Mouse (Mus musculus): ENCODE results near the gene Gria3. TPM values are rescaled to one million over a fixed set of nuclear protein-coding genes. Genes with fewer than 3 reads are reported as not detected.

Gria3 gene
- total and polyA plus RNA-seq, 2 experiments from 2014 or later = 19.9 to 27.7 TPM

GRCm38 (mm10) chrX:41578797-41579196, 178.1 kb downstream of the Gria3 start:
- Histone ChIP-seq H3K4me3 (ENCODE audit: low read depth, low read length) (no peak overlapping the region), H3K27ac (ENCODE audit: low read depth, low read length) (no peak overlapping the region), H3K27me3 (ENCODE audit: insufficient read depth, low read length) (no peaks in the 10 kb centered on the region), H3K36me3 (ENCODE audit: insufficient read depth, low read length) (no peaks in the 10 kb centered on the region), H3K4me1 (ENCODE audit: insufficient read depth, low read length) (no peaks in the 10 kb centered on the region), H3K4me2 (ENCODE audit: low read depth, low read length, poor library complexity, severe bottlenecking) (no peak overlapping the region), H3K9me3 (ENCODE audit: low read length) (no peaks in the 10 kb centered on the region), H3K9ac (replicated peaks; ENCODE audit: low read length, poor library complexity, severe bottlenecking) (no peak overlapping the region)
- DNase-seq (ENCODE audit: low spot score) (no peak), ATAC-seq (ENCODE audit: low FRiP score) (no peak)
- WGBS = 63% methylated on average over 5 of the region's 5 CpGs
- TF ChIP-seq CTCF (IDR thresholded peaks at IDR 0.05) = no peak

- no peak for DNase-seq (ENCODE audit: low spot score)
- Histone ChIP-seq H3K9ac (replicated peaks; ENCODE audit: low read length, poor library complexity, severe bottlenecking) (no peak overlapping the region), H3K4me2 (ENCODE audit: low read depth, low read length, poor library complexity, severe bottlenecking) (no peak overlapping the region), H3K27me3 (ENCODE audit: insufficient read depth, low read length) (no peaks in the 10 kb centered on the region), H3K4me3 (ENCODE audit: low read depth, low read length) (no peak overlapping the region), H3K36me3 (ENCODE audit: insufficient read depth, low read length) (no peaks in the 10 kb centered on the region), H3K9me3 (ENCODE audit: low read length) (no peaks in the 10 kb centered on the region), H3K27ac (ENCODE audit: low read depth, low read length) (no peak overlapping the region), H3K4me1 (ENCODE audit: insufficient read depth, low read length) (no peaks in the 10 kb centered on the region)
- ATAC-seq (ENCODE audit: low FRiP score) = no peak
- TF ChIP-seq CTCF (IDR thresholded peaks at IDR 0.05) = no peak
- 91% methylated on average over 3 of the region's 3 CpGs for WGBS
These were observed 187.0 kb downstream of the Gria3 start for GRCm38 (mm10) chrX:41587692-41588091.

GRCm38 (mm10) chrX:41607181-41607580, 206.5 kb downstream of the Gria3 start:
- no peak for TF ChIP-seq CTCF (IDR thresholded peaks at IDR 0.05)
- Histone ChIP-seq H3K27me3 (ENCODE audit: insufficient read depth, low read length) (no peaks in the 10 kb centered on the region), H3K27ac (ENCODE audit: low read depth, low read length) (no peak overlapping the region), H3K4me2 (ENCODE audit: low read depth, low read length, poor library complexity, severe bottlenecking) (no peak overlapping the region), H3K9me3 (ENCODE audit: low read length) (no peaks in the 10 kb centered on the region), H3K4me3 (ENCODE audit: low read depth, low read length) (no peak overlapping the region), H3K4me1 (ENCODE audit: insufficient read depth, low read length) (no peaks in the 10 kb centered on the region), H3K36me3 (ENCODE audit: insufficient read depth, low read length) (no peaks in the 10 kb centered on the region), H3K9ac (replicated peaks; ENCODE audit: low read length, poor library complexity, severe bottlenecking) (no peak overlapping the region)
- 79% methylated on average over 1 of the region's 1 CpGs for WGBS
- DNase-seq (ENCODE audit: low spot score) (no peak), ATAC-seq (ENCODE audit: low FRiP score) (no peak)

- Histone ChIP-seq H3K4me3 (ENCODE audit: low read depth, low read length) (no peak overlapping the region), H3K4me2 (ENCODE audit: low read depth, low read length, poor library complexity, severe bottlenecking) (no peak overlapping the region), H3K9ac (replicated peaks; ENCODE audit: low read length, poor library complexity, severe bottlenecking) (no peak overlapping the region), H3K27ac (ENCODE audit: low read depth, low read length) (no peak overlapping the region), H3K9me3 (ENCODE audit: low read length) (no peaks in the 10 kb centered on the region), H3K4me1 (ENCODE audit: insufficient read depth, low read length) (no peaks in the 10 kb centered on the region), H3K36me3 (ENCODE audit: insufficient read depth, low read length) (no peaks in the 10 kb centered on the region), H3K27me3 (ENCODE audit: insufficient read depth, low read length) (no peaks in the 10 kb centered on the region)
- ATAC-seq (ENCODE audit: low FRiP score) (no peak), DNase-seq (ENCODE audit: low spot score) (peak; percentile 72)
- peak; percentile 75 for TF ChIP-seq CTCF (IDR thresholded peaks at IDR 0.05)
- 39% methylated on average over 2 of the region's 2 CpGs for WGBS
These were observed 214.3 kb downstream of the Gria3 start for GRCm38 (mm10) chrX:41614920-41615319.

- Histone ChIP-seq H3K27ac (ENCODE audit: low read depth, low read length) (no peak overlapping the region), H3K9ac (replicated peaks; ENCODE audit: low read length, poor library complexity, severe bottlenecking) (no peak overlapping the region), H3K4me1 (ENCODE audit: insufficient read depth, low read length) (no peaks in the 10 kb centered on the region), H3K36me3 (ENCODE audit: insufficient read depth, low read length) (no peaks in the 10 kb centered on the region), H3K27me3 (ENCODE audit: insufficient read depth, low read length) (no peaks in the 10 kb centered on the region), H3K4me2 (ENCODE audit: low read depth, low read length, poor library complexity, severe bottlenecking) (no peak overlapping the region), H3K9me3 (ENCODE audit: low read length) (no peaks in the 10 kb centered on the region), H3K4me3 (ENCODE audit: low read depth, low read length) (no peak overlapping the region)
- DNase-seq (ENCODE audit: low spot score) = no peak
- WGBS = 79% methylated on average over 1 of the region's 1 CpGs
- ATAC-seq (ENCODE audit: low FRiP score) = no peak
- TF ChIP-seq CTCF (IDR thresholded peaks at IDR 0.05) = no peak
These were observed 216.3 kb downstream of the Gria3 start for GRCm38 (mm10) chrX:41616928-41617327.

GRCm38 (mm10) chrX:41618396-41618795, 217.7 kb downstream of the Gria3 start:
- H3K4me3 ChIP-seq (ENCODE audit: low read depth, low read length) = no peak overlapping the region
- H3K27ac ChIP-seq (ENCODE audit: low read depth, low read length) = no peak overlapping the region
- ATAC-seq (ENCODE audit: low FRiP score) (no peak), DNase-seq (ENCODE audit: low spot score) (no peak)
- no peaks in the 10 kb centered on the region for H3K36me3 ChIP-seq (ENCODE audit: insufficient read depth, low read length)
- WGBS = 85% methylated on average over 2 of the region's 2 CpGs
- no peak overlapping the region for H3K4me2 ChIP-seq (ENCODE audit: low read depth, low read length, poor library complexity, severe bottlenecking)
- no peaks in the 10 kb centered on the region for H3K27me3 ChIP-seq (ENCODE audit: insufficient read depth, low read length)
- no peak for TF ChIP-seq CTCF (IDR thresholded peaks at IDR 0.05)
- no peaks in the 10 kb centered on the region for H3K4me1 ChIP-seq (ENCODE audit: insufficient read depth, low read length)
- no peak overlapping the region for H3K9ac ChIP-seq (replicated peaks; ENCODE audit: low read length, poor library complexity, severe bottlenecking)
- no peaks in the 10 kb centered on the region for H3K9me3 ChIP-seq (ENCODE audit: low read length)

Measured in midbrain, postnatal 0 days (tissue).